Mouse (Mus musculus) stomach, embryonic 16.5 days (tissue): ENCODE results near the gene Gm43302. TPM values are rescaled to one million over a fixed set of nuclear protein-coding genes. Genes with fewer than 3 reads are reported as not detected.
A peak's percentile ranks its signal among the peaks of the same experiment; 100 is the strongest.
"Not testable (repeated sequence)": the region's sequence is repeated elsewhere in the genome, so short reads cannot be mapped to it uniquely, and the experiment has no call there.

Experiments used
- ATAC-seq: fragments of 200-750 bp; cut with Nextera tagmentation; 2 replicates; pipeline ENCODE4 v1.8.0; 2017; ENCODE audit warnings: moderate number of reproducible peaks, moderate TSS enrichment; ENCODE audit not compliant: insufficient read depth, low FRiP score
- H3K27ac ChIP-seq: fragments of 300-500 bp; sonication (generic); 2 replicates; pipeline ENCODE4 v1.5.1; 2014; ENCODE audit warnings: low read length
- H3K27me3 ChIP-seq: fragments of 300-500 bp; sonication (generic); 2 replicates; pipeline ENCODE4 v1.6.1; 2014; ENCODE audit warnings: low read length, control low read depth, mixed read lengths; ENCODE audit not compliant: control insufficient read depth, insufficient read depth
- H3K36me3 ChIP-seq: fragments of 300-500 bp; sonication (generic); 2 replicates; pipeline ENCODE4 v1.6.1; 2014; ENCODE audit warnings: low read length; ENCODE audit not compliant: control insufficient read depth, insufficient read depth
- H3K4me1 ChIP-seq: fragments of 300-500 bp; sonication (generic); 2 replicates; pipeline ENCODE4 v1.6.1; 2014; ENCODE audit warnings: low read length, control low read depth, mixed read lengths; ENCODE audit not compliant: control insufficient read depth, insufficient read depth
- H3K4me2 ChIP-seq: fragments of 300-500 bp; sonication (generic); 2 replicates; pipeline ENCODE4 v1.6.1; 2014; ENCODE audit warnings: low read depth, low read length, mixed read lengths
- H3K4me3 ChIP-seq: fragments of 300-500 bp; sonication (generic); replicated peaks from 2 replicates; pipeline ENCODE4 v1.5.1; 2014; ENCODE audit warnings: mild to moderate bottlenecking, low read length
- H3K9ac ChIP-seq: fragments of 300-500 bp; sonication (generic); 2 replicates; pipeline ENCODE4 v1.6.1; 2014; ENCODE audit warnings: low read length
- H3K9me3 ChIP-seq: fragments of 300-500 bp; sonication (generic); replicated peaks from 2 replicates; pipeline ENCODE4 v1.6.1; 2016; ENCODE audit warnings: low read length, control low read depth; ENCODE audit not compliant: control insufficient read depth
- WGBS: fragments of 180-500 bp; shearing (Covaris S2); extraction: QIAGEN DNeasy Blood & Tissue Kit; methylation state at CpG from one replicate; pipeline ENCODE4 v1.1.7; 2014; 5-methylcytosine and 5-hydroxymethylcytosine counted together
- polyA plus RNA-seq: library from polyadenylated mRNA; unstranded; fragments of >200 nt; fragmentation: Nextera tagmentation; extraction: Ambion mirVana; gene quantifications from 2 replicates; pipeline ENCODE4 v1.2.1, GENCODE M21; 2015

Gene Gm43302
- polyA plus RNA-seq, 1 experiment from 2014 or later: 0.09 TPM

- WGBS: 32% methylated on average over 2 of the region's 2 CpGs
- ATAC-seq: no peak
Measured at GRCm38 (mm10) chr5:105301531-105301930, 8.0 kb upstream of the Gm43302 start.

GRCm38 (mm10) chr5:105295746-105296145 is 2.3 kb upstream of the Gm43302 start:
- ATAC-seq: peak; percentile 86
- H3K27ac ChIP-seq: no peak overlapping the region
- H3K36me3 ChIP-seq: no peaks in the 10 kb centered on the region
- no peak overlapping the region for H3K4me3 ChIP-seq
- WGBS: 75% methylated on average over 3 of the region's 3 CpGs
- no peak overlapping the region for H3K9ac ChIP-seq
- H3K27me3 ChIP-seq: no peaks in the 10 kb centered on the region
- 0 out of 2 replicates have a peak, but pooled peaks cover 7% of the 10 kb centered on the region for H3K4me1 ChIP-seq
- no peaks in the 10 kb centered on the region for H3K9me3 ChIP-seq
- no peak overlapping the region for H3K4me2 ChIP-seq

More at GRCm38 (mm10) chr5:105301531-105301930, 8.0 kb upstream of the Gm43302 start:
- Histone ChIP-seq H3K9ac (no peak overlapping the region), H3K9me3 (no peaks in the 10 kb centered on the region), H3K27ac (no peak overlapping the region), H3K4me2 (no peak overlapping the region), H3K27me3 (no peaks in the 10 kb centered on the region), H3K4me1 (no peaks in the 10 kb centered on the region), H3K36me3 (no peaks in the 10 kb centered on the region), H3K4me3 (no peak overlapping the region)

- Histone ChIP-seq H3K36me3 (no peaks in the 10 kb centered on the region), H3K4me1 (0 out of 2 replicates have a peak, but pooled peaks cover 7% of the 10 kb centered on the region), H3K4me2 (no peak overlapping the region), H3K9ac (no peak overlapping the region), H3K27me3 (no peaks in the 10 kb centered on the region), H3K4me3 (no peak overlapping the region), H3K9me3 (no peaks in the 10 kb centered on the region), H3K27ac (no peak overlapping the region)
- WGBS: 79% methylated on average over 1 of the region's 1 CpGs
- ATAC-seq: no peak
Measured at GRCm38 (mm10) chr5:105292492-105292891, 1.0 kb downstream of the Gm43302 start.

DNA sequence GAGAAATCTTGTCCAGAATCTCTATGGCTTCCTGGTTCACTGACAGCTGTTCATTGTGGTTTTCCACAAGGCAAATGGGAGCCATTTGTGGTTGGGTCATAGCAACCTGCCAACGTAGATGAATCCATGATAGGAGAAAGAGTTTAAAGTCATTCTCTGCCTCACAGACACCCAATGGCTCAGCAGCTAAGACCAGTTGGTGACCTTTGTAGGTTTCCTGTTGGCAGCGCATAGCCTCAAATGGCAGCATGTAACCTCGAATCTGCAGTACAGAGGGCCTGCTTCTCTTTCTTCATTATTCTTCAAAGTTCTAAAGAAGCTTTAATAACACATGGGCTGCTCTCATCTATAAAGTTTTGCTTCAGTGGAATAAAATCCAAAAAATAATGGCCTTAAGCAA is 2.6 kb downstream of the Gm43302 start:
- not testable (repeated sequence) for H3K36me3 ChIP-seq, H3K4me3 ChIP-seq, H3K9ac ChIP-seq, H3K9me3 ChIP-seq, H3K27me3 ChIP-seq, H3K27ac ChIP-seq, ATAC-seq, H3K4me2 ChIP-seq, H3K4me1 ChIP-seq
- 76% methylated on average over 3 of the region's 3 CpGs for WGBS

DNA sequence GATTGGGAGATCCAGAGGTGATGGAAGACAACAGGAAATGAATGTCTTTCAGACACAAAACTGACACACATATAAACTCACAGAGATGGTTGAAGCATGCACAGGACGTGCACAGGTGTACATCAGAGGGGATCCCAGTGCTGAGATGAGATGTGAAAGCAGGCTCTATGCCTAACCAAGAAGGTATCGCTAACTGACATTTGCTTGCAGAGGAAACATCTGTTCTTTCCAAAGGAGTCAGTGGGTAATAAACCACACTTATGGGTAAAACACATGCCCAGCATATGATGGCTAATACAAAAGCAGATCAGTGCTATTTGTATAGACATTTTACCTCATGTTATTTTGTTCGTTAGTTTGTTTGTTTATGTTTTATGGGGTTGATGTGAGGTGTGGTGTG is 32.8 kb downstream of the Gm43302 start:
- not testable (repeated sequence) for H3K9ac ChIP-seq, H3K36me3 ChIP-seq, H3K9me3 ChIP-seq, H3K27me3 ChIP-seq, H3K4me1 ChIP-seq, ATAC-seq, H3K4me2 ChIP-seq, H3K4me3 ChIP-seq, H3K27ac ChIP-seq
- WGBS: no CpG with 5 or more reads among the region's 3 CpGs

GRCm38 (mm10) chr5:105252491-105252890 is 41.0 kb downstream of the Gm43302 start:
- H3K9ac ChIP-seq: no peak overlapping the region
- ATAC-seq: no peak

DNA sequence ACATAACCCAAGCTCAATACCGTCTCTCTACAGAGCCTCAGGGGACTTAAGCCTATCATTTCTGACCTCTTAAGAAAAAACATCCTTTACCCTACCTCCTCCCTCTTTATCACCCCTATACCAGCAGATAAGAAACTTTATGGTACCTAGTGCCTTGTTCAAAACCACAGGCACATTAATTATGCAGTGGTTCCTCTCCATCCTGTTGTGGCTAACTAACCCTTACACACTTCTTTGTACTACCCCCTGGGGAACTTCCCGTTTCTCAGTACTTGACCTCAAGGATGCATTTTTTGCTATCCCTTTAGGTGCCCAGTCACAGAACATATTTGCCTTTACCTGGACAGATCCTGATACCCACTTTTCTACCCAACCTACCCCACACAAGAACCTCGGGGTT is 48.8 kb downstream of the Gm43302 start:
- H3K9me3 ChIP-seq, H3K36me3 ChIP-seq, H3K4me2 ChIP-seq, H3K4me3 ChIP-seq, H3K4me1 ChIP-seq, H3K27ac ChIP-seq, H3K9ac ChIP-seq, H3K27me3 ChIP-seq, ATAC-seq: not testable (repeated sequence)
- 76% methylated on average over 3 of the region's 3 CpGs for WGBS

More at GRCm38 (mm10) chr5:105252491-105252890, 41.0 kb downstream of the Gm43302 start:
- Histone ChIP-seq H3K27me3 (no peaks in the 10 kb centered on the region), H3K27ac (no peak overlapping the region), H3K36me3 (no peaks in the 10 kb centered on the region), H3K4me1 (no peaks in the 10 kb centered on the region), H3K9me3 (no peaks in the 10 kb centered on the region), H3K4me3 (no peak overlapping the region), H3K4me2 (no peak overlapping the region)

DNA sequence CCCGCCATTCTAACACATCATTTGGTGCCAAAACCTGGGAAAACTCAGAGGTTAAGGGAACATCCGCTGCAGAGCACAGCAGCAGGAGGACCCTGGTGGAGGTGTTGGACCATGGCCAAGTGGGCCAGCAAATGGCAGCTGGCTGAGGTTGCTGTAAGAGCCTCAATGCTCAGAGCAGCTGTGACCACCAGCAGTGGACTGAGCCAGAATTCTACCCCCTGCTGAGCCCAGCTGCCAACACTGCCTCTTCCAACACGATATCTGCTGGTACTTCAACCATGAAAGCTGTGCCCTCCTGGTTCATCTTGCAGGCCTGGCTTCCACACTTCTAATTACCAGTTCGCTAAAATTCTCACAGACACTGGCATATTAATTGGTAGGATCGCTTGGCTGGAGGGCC is 52.5 kb downstream of the Gm43302 start:
- not testable (repeated sequence) for H3K9me3 ChIP-seq, H3K27me3 ChIP-seq, H3K4me1 ChIP-seq, H3K27ac ChIP-seq, H3K36me3 ChIP-seq, H3K4me2 ChIP-seq, ATAC-seq, H3K4me3 ChIP-seq, H3K9ac ChIP-seq
- WGBS: 73% methylated on average over 5 of the region's 5 CpGs

DNA sequence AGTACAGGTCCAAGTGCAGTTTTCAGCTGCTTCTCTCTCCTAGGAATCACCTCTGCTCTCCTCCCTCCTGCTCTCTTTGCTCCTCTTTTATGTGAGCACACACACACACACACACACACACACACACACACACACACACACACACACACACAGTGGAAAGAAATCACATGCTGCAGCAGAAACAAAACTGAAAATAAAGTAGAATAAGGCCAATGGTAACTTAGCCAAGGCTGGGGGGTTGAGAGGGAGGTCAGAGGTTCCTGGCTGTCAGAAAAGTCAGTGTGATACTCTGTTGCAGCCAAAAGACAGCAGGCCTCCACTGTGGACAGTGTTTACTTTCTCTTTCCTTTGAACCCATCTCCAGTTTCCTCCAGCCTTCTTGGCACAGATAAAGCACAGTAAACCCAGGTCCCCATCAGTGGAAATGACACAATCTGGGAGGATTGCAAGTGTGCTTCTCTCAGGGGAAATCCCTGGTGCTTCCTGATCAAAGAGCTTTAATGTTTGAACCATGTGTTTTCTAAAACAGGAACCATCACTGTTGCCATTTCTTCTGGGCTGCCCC is 53.9 kb downstream of the Gm43302 start, which contains the start of gene Gbp10:
TSS of gene Gbp10 (minus strand) at position 51 of the 565 bp plus-strand sequence.
- not testable (repeated sequence) for H3K9ac ChIP-seq, H3K27me3 ChIP-seq, H3K4me2 ChIP-seq, H3K27ac ChIP-seq, H3K4me3 ChIP-seq, H3K9me3 ChIP-seq, H3K4me1 ChIP-seq, H3K36me3 ChIP-seq
- ATAC-seq: 0 out of 2 replicates have a peak, but pooled peaks have one; percentile 33
